Mouse (Mus musculus) layer of hippocampus, adult 8-10 months (tissue): ENCODE data around the gene Gm15127. TPM values are rescaled to one million over a fixed set of nuclear protein-coding genes. Genes with fewer than 3 reads are reported as not detected.
"Not testable (repeated sequence)": the region's sequence is repeated elsewhere in the genome, so short reads cannot be mapped to it uniquely, and the experiment has no call there.

Experiments used
- DNase-seq, 2 experiments: peaks; one replicate each; pipeline ENCODE4 v3.0.0; 2022; ENCODE audit warnings: low spot score in 2 of 2
- total RNA-seq, 4 experiments: library from RNA; stranded (reverse); gene quantifications; 2 replicates each; pipeline ENCODE4 v1.2.4; 2022

Gene Gm15127
- not detected for total RNA-seq

DNA sequence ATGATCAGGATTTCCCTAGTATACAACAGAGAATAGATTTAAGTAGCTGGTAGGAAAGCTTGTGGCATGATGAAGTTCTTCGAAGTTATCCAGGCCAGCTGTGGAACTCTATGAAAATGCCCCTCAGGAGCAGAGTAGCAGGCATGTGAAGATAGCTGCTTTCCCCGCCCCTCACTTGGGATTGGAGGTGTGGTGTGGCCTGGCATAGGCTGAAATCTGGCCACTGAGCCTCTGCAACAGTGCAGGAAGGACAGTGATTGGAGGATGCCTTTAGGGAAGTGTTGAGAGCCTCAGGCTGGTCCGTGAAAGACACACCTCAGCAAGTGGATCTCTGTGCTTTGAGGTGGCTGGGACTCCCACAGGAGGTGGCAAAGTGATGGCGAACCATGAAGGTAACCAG is at the start of gene Gm15127:
TSS of gene Gm15127 (plus strand) at position 301 of the 400 bp plus-strand sequence.
- not testable (repeated sequence) for DNase-seq

- DNase-seq = not testable (repeated sequence)
Observed at GRCm38 (mm10) chrX:148615053-148615452, 48.3 kb upstream of the Gm15127 start, which contains the start of gene Gm8334. Gene Gm8334 (minus strand): TSS chrX:148615153.

GRCm38 (mm10) chrX:148676290-148676689 is 12.9 kb downstream of the Gm15127 start:
- DNase-seq = not testable (repeated sequence)

Other genes with a start within 250 kb of the Gm15127 start
- not detected for gene Gm15114, start 174.6 kb upstream of the Gm15127 start, total RNA-seq
- gene Gm8334, start 48.4 kb upstream of the Gm15127 start, total RNA-seq = not detected
- gene Luzp4, start 194.0 kb downstream of the Gm15127 start, total RNA-seq = not detected